Mouse (Mus musculus): Measurements from ENCODE around the gene Tas2r137. TPM values are rescaled to one million over a fixed set of nuclear protein-coding genes. Genes with fewer than 3 reads are reported as not detected.
A peak's percentile ranks its signal among the peaks of the same experiment; 100 is the strongest.

The Tas2r137 gene
- not detected in 2 replicates for polyA plus RNA-seq (2015; fragmentation: Nextera tagmentation; extraction: Ambion mirVana)

GRCm38 (mm10) chr6:40490933-40491332 is at the start of gene Tas2r137:
Gene Tas2r137 (plus strand): TSS chr6:40491233.
- no peak within 1 kb of the TSS for H3K4me2 ChIP-seq
- no peaks in the 10 kb centered on the region for H3K4me1 ChIP-seq
- H3K27me3 ChIP-seq, result no peaks in the 10 kb centered on the region
- no peak within 1 kb of the TSS for H3K4me3 ChIP-seq (replicated peaks)
- H3K36me3 ChIP-seq, result no peaks in the 10 kb centered on the region
- no peaks in the 10 kb centered on the region; the same call in 1 of the 2 replicates for H3K9me3 ChIP-seq (replicated peaks)
- ATAC-seq (replicated peaks; ENCODE audit: low FRiP score), result no peak
- no peak within 1 kb of the TSS for H3K27ac ChIP-seq
- no peak within 1 kb of the TSS for H3K9ac ChIP-seq

- ATAC-seq (replicated peaks; ENCODE audit: low FRiP score), result no peak
- no peaks in the 10 kb centered on the region for H3K36me3 ChIP-seq
- no peak overlapping the region for H3K4me3 ChIP-seq (replicated peaks)
- H3K4me1 ChIP-seq, result peaks cover 6% of the 10 kb centered on the region; the same call in 1 of the 2 replicates
- H3K27ac ChIP-seq, result no peak overlapping the region
- no peak overlapping the region for H3K4me2 ChIP-seq
- H3K9ac ChIP-seq, result no peak overlapping the region
- WGBS, result 77% methylated on average over 3 of the region's 3 CpGs
- no peaks in the 10 kb centered on the region for H3K9me3 ChIP-seq (replicated peaks)
- peaks cover 35% of the 10 kb centered on the region for H3K27me3 ChIP-seq
Measured at GRCm38 (mm10) chr6:40441276-40441675, 49.8 kb upstream of the Tas2r137 start.

GRCm38 (mm10) chr6:40441755-40442154 is 49.3 kb upstream of the Tas2r137 start:
- Histone ChIP-seq H3K4me1 (0 out of 2 replicates have a peak, but pooled peaks cover 4% of the 10 kb centered on the region), H3K9ac (no peak overlapping the region), H3K36me3 (no peaks in the 10 kb centered on the region), H3K4me2 (no peak overlapping the region), H3K27me3 (peaks cover 39% of the 10 kb centered on the region), H3K4me3 (replicated peaks) (no peak overlapping the region), H3K27ac (no peak overlapping the region), H3K9me3 (replicated peaks) (no peaks in the 10 kb centered on the region)
- no peak for ATAC-seq (replicated peaks; ENCODE audit: low FRiP score)
- WGBS, result 43% methylated on average over 3 of the region's 3 CpGs

- ATAC-seq (replicated peaks; ENCODE audit: low FRiP score), result no peak
- H3K27ac ChIP-seq, result no peak overlapping the region
- 25% methylated on average over 10 of the region's 10 CpGs for WGBS
Measured at GRCm38 (mm10) chr6:40443281-40443928, 47.6 kb upstream of the Tas2r137 start.

GRCm38 (mm10) chr6:40448626-40449025 is 42.4 kb upstream of the Tas2r137 start:
- H3K4me1 ChIP-seq, result no peaks in the 10 kb centered on the region
- H3K4me2 ChIP-seq, result no peak overlapping the region
- H3K9ac ChIP-seq, result no peak overlapping the region
- no peaks in the 10 kb centered on the region for H3K36me3 ChIP-seq
- ATAC-seq (replicated peaks; ENCODE audit: low FRiP score), result no peak
- no peak overlapping the region for H3K4me3 ChIP-seq (replicated peaks)
- no peaks in the 10 kb centered on the region for H3K9me3 ChIP-seq (replicated peaks)
- H3K27ac ChIP-seq, result no peak overlapping the region
- peaks cover 14% of the 10 kb centered on the region; the same call in 1 of the 2 replicates for H3K27me3 ChIP-seq

More at GRCm38 (mm10) chr6:40443281-40443928, 47.6 kb upstream of the Tas2r137 start:
- H3K4me1 ChIP-seq, result 0 out of 2 replicates have a peak, but pooled peaks cover 4% of the 10 kb centered on the region
- no peaks in the 10 kb centered on the region for H3K36me3 ChIP-seq
- H3K9ac ChIP-seq, result no peak overlapping the region
- no peak overlapping the region for H3K4me2 ChIP-seq
- H3K4me3 ChIP-seq (replicated peaks), result no peak overlapping the region
- H3K9me3 ChIP-seq (replicated peaks), result no peaks in the 10 kb centered on the region
- H3K27me3 ChIP-seq, result peaks cover 32% of the 10 kb centered on the region

- WGBS, result 24% methylated on average over 7 of the region's 7 CpGs
Measured at GRCm38 (mm10) chr6:40454436-40455041, 36.5 kb upstream of the Tas2r137 start.

GRCm38 (mm10) chr6:40465710-40466109 is 25.3 kb upstream of the Tas2r137 start:
- no peaks in the 10 kb centered on the region for H3K9me3 ChIP-seq (replicated peaks)
- no peak overlapping the region for H3K9ac ChIP-seq
- 0 out of 2 replicates have a peak, but pooled peaks cover 2% of the 10 kb centered on the region for H3K4me1 ChIP-seq
- no peak overlapping the region for H3K4me2 ChIP-seq
- no peak overlapping the region for H3K27ac ChIP-seq
- ATAC-seq (replicated peaks; ENCODE audit: low FRiP score), result no peak
- no peaks in the 10 kb centered on the region for H3K36me3 ChIP-seq
- H3K4me3 ChIP-seq (replicated peaks), result no peak overlapping the region
- 55% methylated on average over 6 of the region's 6 CpGs for WGBS
- H3K27me3 ChIP-seq, result peaks cover 7% of the 10 kb centered on the region; the same call in 1 of the 2 replicates

More at GRCm38 (mm10) chr6:40454436-40455041, 36.5 kb upstream of the Tas2r137 start:
- H3K4me1 ChIP-seq, result no peaks in the 10 kb centered on the region
- H3K27ac ChIP-seq, result no peak overlapping the region
- H3K36me3 ChIP-seq, result no peaks in the 10 kb centered on the region
- ATAC-seq (replicated peaks; ENCODE audit: low FRiP score), result no peak
- H3K9me3 ChIP-seq (replicated peaks), result no peaks in the 10 kb centered on the region
- H3K27me3 ChIP-seq, result peaks cover under 1% of the 10 kb centered on the region; the same call in 1 of the 2 replicates
- no peak overlapping the region for H3K9ac ChIP-seq
- no peak overlapping the region for H3K4me2 ChIP-seq
- no peak overlapping the region for H3K4me3 ChIP-seq (replicated peaks)

- H3K4me1 ChIP-seq, result peaks cover 11% of the 10 kb centered on the region
- peaks cover 29% of the 10 kb centered on the region for H3K36me3 ChIP-seq
- H3K27me3 ChIP-seq, result peaks cover 3% of the 10 kb centered on the region; the same call in 1 of the 2 replicates
- H3K9ac ChIP-seq, result peak within 1 kb of the TSS; percentile 91
- 1% methylated on average over 54 of the region's 54 CpGs for WGBS
- H3K4me2 ChIP-seq, result peak within 1 kb of the TSS; percentile 68
- peak; percentile 98 for ATAC-seq (replicated peaks; ENCODE audit: low FRiP score)
- H3K9me3 ChIP-seq (replicated peaks), result no peaks in the 10 kb centered on the region
- H3K27ac ChIP-seq, result peak within 1 kb of the TSS; percentile 98
- peak within 1 kb of the TSS; percentile 83 for H3K4me3 ChIP-seq (replicated peaks)
Measured at GRCm38 (mm10) chr6:40470916-40471719, 19.9 kb upstream of the Tas2r137 start, which contains the start of gene Ssbp1. Gene Ssbp1 (plus strand): TSS chr6:40471352.

GRCm38 (mm10) chr6:40471720-40472010 is 19.4 kb upstream of the Tas2r137 start:
- H3K9ac ChIP-seq, result peak overlapping the region; percentile 91
- peaks cover 11% of the 10 kb centered on the region for H3K4me1 ChIP-seq
- ATAC-seq (replicated peaks; ENCODE audit: low FRiP score), result no peak
- 0 out of 2 replicates have a peak, but pooled peaks cover 3% of the 10 kb centered on the region for H3K27me3 ChIP-seq
- peak overlapping the region; percentile 68 for H3K4me2 ChIP-seq
- WGBS, result 0% methylated on average over 7 of the region's 7 CpGs
- H3K36me3 ChIP-seq, result peaks cover 34% of the 10 kb centered on the region
- peak overlapping the region; percentile 83 for H3K4me3 ChIP-seq (replicated peaks)
- no peaks in the 10 kb centered on the region for H3K9me3 ChIP-seq (replicated peaks)
- H3K27ac ChIP-seq, result peak overlapping the region; percentile 98

GRCm38 (mm10) chr6:40476132-40476531 is 14.9 kb upstream of the Tas2r137 start:
- no peak overlapping the region for H3K4me3 ChIP-seq (replicated peaks)
- 78% methylated on average over 4 of the region's 4 CpGs for WGBS
- H3K36me3 ChIP-seq, result peaks cover 64% of the 10 kb centered on the region
- H3K9ac ChIP-seq, result no peak overlapping the region
- no peak overlapping the region for H3K4me2 ChIP-seq
- ATAC-seq (replicated peaks; ENCODE audit: low FRiP score), result no peak
- no peaks in the 10 kb centered on the region for H3K9me3 ChIP-seq (replicated peaks)
- H3K27ac ChIP-seq, result no peak overlapping the region
- H3K27me3 ChIP-seq, result no peaks in the 10 kb centered on the region
- H3K4me1 ChIP-seq, result peaks cover 9% of the 10 kb centered on the region

GRCm38 (mm10) chr6:40479705-40480104 is 11.3 kb upstream of the Tas2r137 start:
- Histone ChIP-seq H3K4me3 (replicated peaks) (no peak overlapping the region), H3K9ac (no peak overlapping the region), H3K9me3 (replicated peaks) (no peaks in the 10 kb centered on the region), H3K27ac (no peak overlapping the region), H3K27me3 (no peaks in the 10 kb centered on the region), H3K36me3 (peaks cover 78% of the 10 kb centered on the region), H3K4me1 (no peaks in the 10 kb centered on the region), H3K4me2 (no peak overlapping the region)
- WGBS, result 87% methylated on average over 1 of the region's 1 CpGs
- no peak for ATAC-seq (replicated peaks; ENCODE audit: low FRiP score)

- Histone ChIP-seq H3K4me3 (replicated peaks) (no peak overlapping the region), H3K36me3 (peaks cover 65% of the 10 kb centered on the region), H3K4me2 (no peak overlapping the region), H3K9me3 (replicated peaks) (no peaks in the 10 kb centered on the region; the same call in 1 of the 2 replicates), H3K4me1 (no peaks in the 10 kb centered on the region), H3K27ac (no peak overlapping the region), H3K9ac (no peak overlapping the region), H3K27me3 (no peaks in the 10 kb centered on the region)
- 91% methylated on average over 5 of the region's 5 CpGs for WGBS
- no peak for ATAC-seq (replicated peaks; ENCODE audit: low FRiP score)
Measured at GRCm38 (mm10) chr6:40482318-40482717, 8.7 kb upstream of the Tas2r137 start.

All from kidney, embryonic 15.5 days (tissue).